Mouse (Mus musculus): ENCODE data around the gene Atp4a. TPM values are rescaled to one million over a fixed set of nuclear protein-coding genes. Genes with fewer than 3 reads are reported as not detected.

The Atp4a gene
- polyA plus RNA-seq, 1 experiment, result 2.4 TPM

DNA sequence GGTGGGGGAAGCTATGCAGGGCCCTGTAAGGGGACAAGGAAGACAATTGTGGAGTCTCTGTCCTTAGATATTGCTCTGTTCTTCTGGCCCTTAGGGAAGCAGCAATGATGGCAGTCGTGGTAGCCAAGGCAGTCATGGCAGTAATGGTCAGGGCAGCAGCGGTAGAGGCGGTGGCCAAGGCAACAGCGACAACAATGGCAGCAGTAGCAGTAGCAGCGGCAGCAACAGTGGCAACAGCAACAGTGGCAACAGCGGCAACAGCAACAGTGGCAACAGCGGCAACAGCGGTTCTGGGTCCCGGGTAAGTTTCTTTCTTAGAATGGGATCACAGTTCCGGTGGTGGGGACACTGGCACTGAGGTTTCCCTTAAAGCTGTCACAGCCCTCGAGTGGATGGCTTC lies 53.2 kb downstream of the Atp4a start:
- peak; percentile 28 for DNase-seq (ENCODE audit: low read depth)
- TF ChIP-seq CTCF (IDR thresholded peaks at IDR 0.05; ENCODE audit: borderline replicate concordance, extremely low read depth, insufficient read depth, insufficient read length) (no peak), POLR2A (IDR thresholded peaks at IDR 0.05; ENCODE audit: borderline replicate concordance, extremely low read depth, insufficient read depth, insufficient read length, poor library complexity, severe bottlenecking) (no peak)

DNA sequence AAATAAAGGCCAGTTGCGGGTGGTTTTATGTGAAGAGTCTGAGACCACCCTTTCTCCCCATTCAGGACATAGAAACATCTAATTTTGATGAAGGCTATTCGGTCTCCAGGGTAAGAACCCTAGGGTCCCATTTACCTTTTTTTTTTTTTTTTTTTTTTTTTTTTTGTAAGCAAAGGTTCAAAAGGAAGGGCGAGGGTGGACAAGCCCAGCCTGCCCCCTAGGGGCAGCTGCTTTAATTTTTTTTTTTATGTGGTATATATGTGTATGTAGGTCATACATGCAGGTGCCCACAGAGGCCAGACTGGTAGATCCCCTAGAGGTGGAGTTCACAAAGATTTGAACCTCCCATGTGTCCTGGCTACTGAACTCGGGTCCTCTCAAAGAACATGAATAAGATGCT lies 54.4 kb downstream of the Atp4a start:
- TF ChIP-seq CTCF (IDR thresholded peaks at IDR 0.05; ENCODE audit: borderline replicate concordance, extremely low read depth, insufficient read depth, insufficient read length), result no peak
- TF ChIP-seq POLR2A (IDR thresholded peaks at IDR 0.05; ENCODE audit: borderline replicate concordance, extremely low read depth, insufficient read depth, insufficient read length, poor library complexity, severe bottlenecking), result no peak
- no peak for DNase-seq (ENCODE audit: low read depth)

DNA sequence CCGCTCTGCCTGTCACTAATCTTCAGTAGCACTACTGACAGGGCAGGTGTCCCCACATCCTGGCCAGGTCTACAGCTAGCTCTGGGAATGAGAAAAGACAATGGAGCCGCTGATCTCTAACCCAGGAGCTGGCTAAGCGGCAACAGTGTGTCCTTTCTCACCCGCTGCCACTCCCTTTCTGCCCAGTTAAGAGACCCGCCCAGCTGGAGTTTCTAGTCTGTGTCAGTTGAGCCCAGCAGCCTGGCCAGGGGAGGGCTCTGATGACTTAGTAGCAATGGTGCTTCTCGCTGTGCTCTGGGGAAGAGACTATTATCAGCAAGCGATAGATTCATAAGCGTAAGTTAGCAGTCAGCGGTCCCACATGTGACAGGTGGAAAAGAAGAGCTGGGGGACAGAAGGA lies 57.2 kb downstream of the Atp4a start:
- DNase-seq (ENCODE audit: low read depth), result no peak
- TF ChIP-seq POLR2A (IDR thresholded peaks at IDR 0.05; ENCODE audit: borderline replicate concordance, extremely low read depth, insufficient read depth, insufficient read length, poor library complexity, severe bottlenecking), result no peak
- no peak for TF ChIP-seq CTCF (IDR thresholded peaks at IDR 0.05; ENCODE audit: borderline replicate concordance, extremely low read depth, insufficient read depth, insufficient read length)

Other genes with a start within 250 kb of the Atp4a start
- 0.05 and 0.26 TPM in 2 replicates for gene Prodh2, start 218.6 kb upstream of the Atp4a start, polyA plus RNA-seq (2012; rRNA removed)
- gene Arhgap33, start 177.1 kb upstream of the Atp4a start, polyA plus RNA-seq (2012; rRNA removed), result 241 and 276 TPM in 2 replicates
- 8.4 and 8.7 TPM in 2 replicates for gene Hspb6, start 160.0 kb upstream of the Atp4a start, polyA plus RNA-seq (2012; rRNA removed)
- 24.1 and 27.9 TPM in 2 replicates for gene Proser3, start 159.9 kb upstream of the Atp4a start, polyA plus RNA-seq (2012; rRNA removed)
- gene Lin37, start 152.4 kb upstream of the Atp4a start, polyA plus RNA-seq (2012; rRNA removed), result 45.1 and 53.9 TPM in 2 replicates
- 69.3 and 95.4 TPM in 2 replicates for gene U2af1l4, start 148.9 kb upstream of the Atp4a start, polyA plus RNA-seq (2012; rRNA removed)
- 4.9 and 8.7 TPM in 2 replicates for gene Gm49396, start 148.9 kb upstream of the Atp4a start, polyA plus RNA-seq (2012; rRNA removed)
- 102 and 154 TPM in 2 replicates for gene Psenen, start 148.6 kb upstream of the Atp4a start, polyA plus RNA-seq (2012; rRNA removed)
- 6.5 and 8.7 TPM in 2 replicates for gene Igflr1, start 146.8 kb upstream of the Atp4a start, polyA plus RNA-seq (2012; rRNA removed)
- gene Kmt2b, start 123.5 kb upstream of the Atp4a start, polyA plus RNA-seq (2012; rRNA removed), result 69.7 and 72.2 TPM in 2 replicates
- gene Zbtb32, start 113.3 kb upstream of the Atp4a start, polyA plus RNA-seq (2012; rRNA removed), result 0.37 and 0.47 TPM in 2 replicates
- 2.7 and 3.9 TPM in 2 replicates for gene Upk1a, start 99.4 kb upstream of the Atp4a start, polyA plus RNA-seq (2012; rRNA removed)
- 823 and 962 TPM in 2 replicates for gene Cox6b1, start 86.1 kb upstream of the Atp4a start, polyA plus RNA-seq (2012; rRNA removed)
- not detected in 2 replicates for gene Etv2, start 76.4 kb upstream of the Atp4a start, polyA plus RNA-seq (2012; rRNA removed)
- gene Rbm42, start 61.9 kb upstream of the Atp4a start, polyA plus RNA-seq (2012; rRNA removed), result 91.6 and 103 TPM in 2 replicates
- gene Haus5, start 47.2 kb upstream of the Atp4a start, polyA plus RNA-seq (2012; rRNA removed), result 21.9 and 36.6 TPM in 2 replicates
- not detected in 2 replicates for gene Pmis2, start 40.6 kb upstream of the Atp4a start, polyA plus RNA-seq (2012; rRNA removed)
- 0.32 TPM in 1 of 2 replicates, not detected in the other for gene 2200002J24Rik, start 13.3 kb upstream of the Atp4a start, polyA plus RNA-seq (2012; rRNA removed)
- gene Tmem147, start 17.3 kb downstream of the Atp4a start, polyA plus RNA-seq (2012; rRNA removed), result 187 and 251 TPM in 2 replicates
- gene Gapdhs, start 31.5 kb downstream of the Atp4a start, polyA plus RNA-seq (2012; rRNA removed), result 0.50 TPM in 1 of 2 replicates, not detected in the other
- 5.1 and 8.8 TPM in 2 replicates for gene Sbsn, start 39.3 kb downstream of the Atp4a start, polyA plus RNA-seq (2012; rRNA removed)
- 3.5 and 14.2 TPM in 2 replicates for gene Dmkn, start 51.5 kb downstream of the Atp4a start, polyA plus RNA-seq (2012; rRNA removed)
- gene Krtdap, start 75.7 kb downstream of the Atp4a start, polyA plus RNA-seq (2012; rRNA removed), result 5.6 and 30.7 TPM in 2 replicates
- gene Ffar2, start 111.6 kb downstream of the Atp4a start, polyA plus RNA-seq (2012; rRNA removed), result 0.13 and 0.46 TPM in 2 replicates
- gene Ffar3, start 144.0 kb downstream of the Atp4a start, polyA plus RNA-seq (2012; rRNA removed), result not detected in 2 replicates
- not detected in 2 replicates for gene Ffar1, start 149.4 kb downstream of the Atp4a start, polyA plus RNA-seq (2012; rRNA removed)
- 0.05 TPM in 1 of 2 replicates, not detected in the other for gene Cd22, start 168.1 kb downstream of the Atp4a start, polyA plus RNA-seq (2012; rRNA removed)
- 2.1 and 2.2 TPM in 2 replicates for gene Mag, start 202.7 kb downstream of the Atp4a start, polyA plus RNA-seq (2012; rRNA removed)
- not detected in 2 replicates for gene Hamp2, start 212.5 kb downstream of the Atp4a start, polyA plus RNA-seq (2012; rRNA removed)
- gene Hamp, start 231.8 kb downstream of the Atp4a start, polyA plus RNA-seq (2012; rRNA removed), result not detected in 2 replicates
- 165 and 170 TPM in 2 replicates for gene Usf2, start 244.6 kb downstream of the Atp4a start, polyA plus RNA-seq (2012; rRNA removed)

Measured in brain, embryonic 14.5 days (tissue).